Mouse (Mus musculus): ENCODE measurements around the gene Pitpnm1. TPM values are rescaled to one million over a fixed set of nuclear protein-coding genes. Genes with fewer than 3 reads are reported as not detected.

Gene Pitpnm1
- polyA plus RNA-seq, 1 experiment = 72.3 TPM

DNA sequence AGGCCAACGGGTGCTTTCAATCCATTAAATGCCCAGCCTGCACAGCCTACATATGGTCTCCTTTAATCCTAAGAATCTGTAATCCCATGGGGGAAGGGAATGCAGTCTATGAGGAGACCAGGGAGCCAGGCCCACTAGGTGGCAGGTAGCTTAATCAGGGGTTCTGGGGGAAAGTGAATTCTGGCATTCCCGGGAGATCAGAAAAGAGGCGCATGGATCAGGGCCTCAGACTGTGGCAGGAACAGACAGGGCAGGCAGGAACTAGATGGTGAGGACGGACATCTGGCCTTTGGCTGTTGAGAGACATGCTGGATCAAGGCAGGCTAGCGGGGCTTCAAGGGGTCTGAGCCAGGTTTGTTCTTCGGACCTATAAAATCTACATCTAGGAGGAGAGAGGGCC lies 1.7 kb downstream of the Pitpnm1 start:
- Histone ChIP-seq H3K4me1 (ENCODE audit: control insufficient read depth, insufficient read depth, low read length) (peaks cover 22% of the 10 kb centered on the region), H3K4me3 (ENCODE audit: insufficient read depth, low read length) (no peak overlapping the region), H3K27ac (ENCODE audit: insufficient read depth, low read depth, low read length) (no peak overlapping the region)
- TF ChIP-seq CTCF (IDR thresholded peaks at IDR 0.05; ENCODE audit: low read depth, low read length) = no peak
- TF ChIP-seq POLR2A (IDR thresholded peaks at IDR 0.05; ENCODE audit: borderline replicate concordance, low read depth, low read length) = no peak

GRCm38 (mm10) chr19:4102049-4102448 lies 2.3 kb downstream of the Pitpnm1 start:
- Histone ChIP-seq H3K27ac (ENCODE audit: insufficient read depth, low read depth, low read length) (no peak overlapping the region), H3K4me3 (ENCODE audit: insufficient read depth, low read length) (no peak overlapping the region), H3K4me1 (ENCODE audit: control insufficient read depth, insufficient read depth, low read length) (peaks cover 22% of the 10 kb centered on the region)
- TF ChIP-seq CTCF (IDR thresholded peaks at IDR 0.05; ENCODE audit: low read depth, low read length) = no peak
- no peak for TF ChIP-seq POLR2A (IDR thresholded peaks at IDR 0.05; ENCODE audit: borderline replicate concordance, low read depth, low read length)

- Histone ChIP-seq H3K4me3 (ENCODE audit: insufficient read depth, low read length) (no peak overlapping the region), H3K4me1 (ENCODE audit: control insufficient read depth, insufficient read depth, low read length) (peaks cover 22% of the 10 kb centered on the region), H3K27ac (ENCODE audit: insufficient read depth, low read depth, low read length) (no peak overlapping the region)
- TF ChIP-seq POLR2A (IDR thresholded peaks at IDR 0.05; ENCODE audit: borderline replicate concordance, low read depth, low read length) = no peak
- TF ChIP-seq CTCF (IDR thresholded peaks at IDR 0.05; ENCODE audit: low read depth, low read length) = no peak
These were observed 2.8 kb downstream of the Pitpnm1 start for GRCm38 (mm10) chr19:4102626-4103025.

- TF ChIP-seq CTCF (IDR thresholded peaks at IDR 0.05; ENCODE audit: low read depth, low read length) = no peak
- no peak for TF ChIP-seq POLR2A (IDR thresholded peaks at IDR 0.05; ENCODE audit: borderline replicate concordance, low read depth, low read length)
- Histone ChIP-seq H3K4me1 (ENCODE audit: control insufficient read depth, insufficient read depth, low read length) (peaks cover 15% of the 10 kb centered on the region; the same call in 1 of the 2 replicates), H3K27ac (ENCODE audit: insufficient read depth, low read depth, low read length) (no peak overlapping the region), H3K4me3 (ENCODE audit: insufficient read depth, low read length) (no peak overlapping the region)
These were observed 3.5 kb downstream of the Pitpnm1 start for GRCm38 (mm10) chr19:4103294-4103693.

DNA sequence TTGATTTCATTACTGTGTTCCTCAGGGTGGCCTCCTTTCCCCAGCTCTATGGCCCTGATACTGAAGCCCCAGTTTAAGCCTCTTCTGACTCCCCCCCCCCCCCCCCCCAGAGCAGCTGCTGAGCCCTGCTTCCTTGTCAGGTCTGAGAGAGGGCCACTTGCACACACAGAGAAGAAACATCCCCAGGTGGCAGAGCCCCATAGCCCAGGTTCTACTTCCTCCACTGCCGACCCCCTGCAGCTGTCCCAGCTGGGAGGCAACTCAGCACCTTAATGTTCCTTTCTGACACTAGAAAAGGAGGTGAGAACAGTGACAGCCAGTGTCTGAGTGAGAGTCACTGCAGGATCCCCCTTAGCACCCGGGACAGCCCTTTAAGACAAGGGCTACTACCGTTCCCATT lies 4.0 kb downstream of the Pitpnm1 start:
- no peak for TF ChIP-seq POLR2A (IDR thresholded peaks at IDR 0.05; ENCODE audit: borderline replicate concordance, low read depth, low read length)
- TF ChIP-seq CTCF (IDR thresholded peaks at IDR 0.05; ENCODE audit: low read depth, low read length) = no peak
- peaks cover 10% of the 10 kb centered on the region; the same call in 1 of the 2 replicates for H3K4me1 ChIP-seq (ENCODE audit: control insufficient read depth, insufficient read depth, low read length)
- H3K4me3 ChIP-seq (ENCODE audit: insufficient read depth, low read length) = no peak overlapping the region
- H3K27ac ChIP-seq (ENCODE audit: insufficient read depth, low read depth, low read length) = no peak overlapping the region

- peaks cover 5% of the 10 kb centered on the region; the same call in 1 of the 2 replicates for H3K4me1 ChIP-seq (ENCODE audit: control insufficient read depth, insufficient read depth, low read length)
- no peak for TF ChIP-seq CTCF (IDR thresholded peaks at IDR 0.05; ENCODE audit: low read depth, low read length)
- TF ChIP-seq POLR2A (IDR thresholded peaks at IDR 0.05; ENCODE audit: borderline replicate concordance, low read depth, low read length) = no peak
- no peak overlapping the region for H3K27ac ChIP-seq (ENCODE audit: insufficient read depth, low read depth, low read length)
- no peak overlapping the region for H3K4me3 ChIP-seq (ENCODE audit: insufficient read depth, low read length)
These were observed 4.9 kb downstream of the Pitpnm1 start for GRCm38 (mm10) chr19:4104675-4105194.

DNA sequence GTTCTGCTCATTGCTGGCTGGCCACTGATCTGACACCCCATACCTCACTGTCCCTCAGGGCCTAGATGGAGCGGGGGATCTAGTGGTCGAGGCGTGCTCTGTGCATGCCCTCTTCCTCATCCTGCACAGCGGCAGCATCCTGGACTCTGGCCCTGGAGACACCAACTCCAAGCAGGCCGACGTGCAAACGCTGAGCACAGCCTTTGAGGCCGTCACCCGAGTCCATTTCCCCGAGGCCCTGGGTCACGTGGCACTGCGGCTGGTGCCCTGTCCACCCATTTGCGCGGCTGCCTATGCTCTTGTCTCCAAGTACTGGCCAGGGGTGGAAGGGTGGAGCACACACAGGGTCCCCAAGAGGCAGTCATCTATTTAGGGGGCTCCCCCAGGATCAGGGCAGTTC lies 6.9 kb downstream of the Pitpnm1 start:
- no peak overlapping the region for H3K27ac ChIP-seq (ENCODE audit: insufficient read depth, low read depth, low read length)
- peaks cover 6% of the 10 kb centered on the region for H3K4me1 ChIP-seq (ENCODE audit: control insufficient read depth, insufficient read depth, low read length)
- no peak overlapping the region for H3K4me3 ChIP-seq (ENCODE audit: insufficient read depth, low read length)
- TF ChIP-seq POLR2A (IDR thresholded peaks at IDR 0.05; ENCODE audit: borderline replicate concordance, low read depth, low read length) = no peak
- TF ChIP-seq CTCF (IDR thresholded peaks at IDR 0.05; ENCODE audit: low read depth, low read length) = no peak

- Histone ChIP-seq H3K4me3 (ENCODE audit: insufficient read depth, low read length) (no peak overlapping the region), H3K27ac (ENCODE audit: insufficient read depth, low read depth, low read length) (no peak overlapping the region), H3K4me1 (ENCODE audit: control insufficient read depth, insufficient read depth, low read length) (peaks cover 22% of the 10 kb centered on the region)
- TF ChIP-seq POLR2A (IDR thresholded peaks at IDR 0.05; ENCODE audit: borderline replicate concordance, low read depth, low read length) (no peak), CTCF (IDR thresholded peaks at IDR 0.05; ENCODE audit: low read depth, low read length) (no peak)
These were observed 8.7 kb downstream of the Pitpnm1 start for GRCm38 (mm10) chr19:4108535-4108934.

DNA sequence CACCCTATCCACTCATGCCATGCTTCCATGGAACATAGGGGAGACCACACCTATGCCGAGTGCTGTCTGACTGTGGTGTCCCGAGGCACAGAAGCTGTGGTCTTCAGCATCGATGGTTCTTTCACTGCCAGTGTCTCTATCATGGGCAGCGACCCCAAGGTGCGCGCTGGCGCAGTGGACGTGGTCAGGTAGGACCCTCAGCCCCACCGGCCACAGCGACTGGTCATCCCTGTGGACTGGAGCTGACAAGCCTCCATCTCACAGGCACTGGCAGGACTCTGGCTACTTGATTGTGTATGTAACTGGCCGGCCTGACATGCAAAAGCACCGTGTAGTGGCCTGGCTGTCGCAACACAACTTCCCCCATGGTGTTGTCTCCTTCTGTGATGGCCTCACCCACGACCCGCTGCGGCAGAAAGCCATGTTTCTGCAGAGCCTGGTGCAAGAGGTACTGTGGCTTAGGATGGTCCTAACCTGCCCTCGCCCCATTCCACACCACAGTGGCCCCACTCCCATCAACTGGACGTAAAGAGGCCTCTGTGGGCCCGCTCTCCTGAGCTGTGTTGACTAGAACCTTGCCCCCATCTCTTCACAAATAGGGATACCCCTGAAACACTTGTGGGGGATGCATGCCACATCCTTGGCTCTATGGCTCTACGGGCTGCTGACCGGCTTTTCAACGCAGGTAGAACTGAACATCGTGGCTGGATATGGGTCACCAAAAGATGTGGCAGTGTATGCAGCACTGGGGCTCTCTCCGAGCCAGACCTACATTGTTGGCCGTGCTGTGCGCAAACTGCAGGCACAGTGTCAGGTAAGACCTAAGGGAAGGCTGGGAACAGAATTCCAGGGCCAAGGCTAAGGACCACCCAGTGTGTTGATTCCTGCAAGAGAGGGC lies 12.5 kb downstream of the Pitpnm1 start:
- Histone ChIP-seq H3K4me3 (ENCODE audit: insufficient read depth, low read length) (no peak overlapping the region), H3K27ac (ENCODE audit: insufficient read depth, low read depth, low read length) (peak overlapping the region; percentile 87), H3K4me1 (ENCODE audit: control insufficient read depth, insufficient read depth, low read length) (peaks cover 37% of the 10 kb centered on the region)
- TF ChIP-seq CTCF (IDR thresholded peaks at IDR 0.05; ENCODE audit: low read depth, low read length) (no peak), POLR2A (IDR thresholded peaks at IDR 0.05; ENCODE audit: borderline replicate concordance, low read depth, low read length) (no peak)

- TF ChIP-seq CTCF (IDR thresholded peaks at IDR 0.05; ENCODE audit: low read depth, low read length) (no peak), POLR2A (IDR thresholded peaks at IDR 0.05; ENCODE audit: borderline replicate concordance, low read depth, low read length) (no peak)
- H3K4me1 ChIP-seq (ENCODE audit: control insufficient read depth, insufficient read depth, low read length) = peaks cover 37% of the 10 kb centered on the region
- peak overlapping the region; percentile 22 for H3K4me3 ChIP-seq (ENCODE audit: insufficient read depth, low read length)
- H3K27ac ChIP-seq (ENCODE audit: insufficient read depth, low read depth, low read length) = peak overlapping the region; percentile 87
These were observed 13.5 kb downstream of the Pitpnm1 start for GRCm38 (mm10) chr19:4113186-4113805.

All from bone marrow macrophage, adult 2 months (primary cell).